Comparison of ENCODE assay signal across 24 mouse cellular contexts in the genomic region with DNA sequence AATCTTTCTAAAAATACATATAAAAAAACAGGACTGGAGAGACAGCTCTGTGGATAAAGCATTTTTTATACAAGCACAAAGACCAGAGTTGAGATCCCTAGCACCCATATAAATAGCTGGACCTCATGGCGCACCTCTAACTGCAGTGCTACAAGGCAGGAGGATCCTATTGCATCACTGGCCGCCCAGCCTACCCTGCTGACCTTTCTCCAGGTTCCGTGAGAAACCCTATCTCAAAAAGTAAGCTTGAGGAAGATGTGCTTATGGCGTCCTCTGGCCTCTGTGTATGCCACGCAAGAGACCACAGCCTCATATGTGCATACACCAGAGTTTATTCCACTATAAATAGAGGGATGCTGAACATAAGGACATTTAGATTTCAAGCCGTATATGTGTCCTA.
"Had no signal": no experiment of that assay in that cellular context is flagged by ENCODE, and none has a peak within 500 bp of the region (broad histone marks: within the 10 kb centered on the region; RNA-seq: fewer than 3 reads in every experiment).

No protein-coding gene starts in this region.

- H3K27ac ChIP-seq: embryonic facial prominence, embryonic 10.5 days; embryonic facial prominence, embryonic 12.5 days; embryonic facial prominence, embryonic 13.5 days; embryonic facial prominence, embryonic 15.5 days; forebrain, embryonic 10.5 days; forebrain, embryonic 12.5 days; forebrain, embryonic 13.5 days; forebrain, embryonic 15.5 days; heart, adult 2 months; heart, embryonic 10.5 days had no signal

- DNase-seq: cerebellum, adult 18-20 months; cerebellum, adult 2 months; cerebellum, adult 8-10 months; cerebellum, adult 9-10 months; cerebellum, adult 9-11 months; cerebellum, postnatal 10 days; cerebellum, postnatal 14 days; cerebellum, postnatal 25 days; cerebellum, postnatal 36 days; embryo, embryonic 11 days; forebrain, postnatal 0 days; gastrocnemius, postnatal 10 days; gastrocnemius, postnatal 36 days; heart, adult 18-20 months; heart, adult 2 months had no signal

- H3K4me3 ChIP-seq: embryonic facial prominence, embryonic 12.5 days; embryonic facial prominence, embryonic 13.5 days; embryonic facial prominence, embryonic 15.5 days; forebrain, embryonic 12.5 days; forebrain, embryonic 13.5 days; forebrain, embryonic 15.5 days; heart, adult 2 months; heart, embryonic 10.5 days had no signal
